16 mouse cellular contexts compared by ENCODE assay signal in the genomic region with DNA sequence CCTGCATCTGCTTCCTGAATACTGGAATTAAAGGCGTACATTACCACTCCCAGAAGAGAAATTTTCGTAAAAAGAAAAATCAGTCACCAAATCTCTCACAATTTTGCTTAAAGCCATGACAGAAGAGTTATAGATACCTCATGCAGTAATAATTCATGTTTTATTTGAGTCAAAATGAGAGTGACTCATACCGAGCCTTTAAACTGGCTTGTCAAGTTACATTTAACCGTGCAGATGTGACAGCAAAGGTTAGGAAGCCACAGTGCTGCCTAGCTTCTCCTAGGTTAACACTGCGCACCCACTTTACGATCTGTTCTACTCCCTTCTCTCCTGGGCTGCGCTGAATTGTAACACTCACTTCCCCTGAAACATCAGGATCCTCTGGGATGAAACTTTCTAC.
"Had no signal": no experiment of that assay in that cellular context is flagged by ENCODE, and none has a peak within 500 bp of the region (broad histone marks: within the 10 kb centered on the region; RNA-seq: fewer than 3 reads in every experiment).

No protein-coding gene starts in this region.

- H3K27me3 ChIP-seq: kidney, embryonic 15.5 days; limb, embryonic 15.5 days; liver, embryonic 13.5 days; lung, embryonic 15.5 days; megakaryocyte, embryonic 14.5 days; midbrain, embryonic 15.5 days; neural tube, embryonic 12.5 days had no signal

- H3K4me1 ChIP-seq: liver, embryonic 13.5 days; lung, embryonic 15.5 days; midbrain, embryonic 15.5 days; neural tube, embryonic 12.5 days had no signal

- H3K27ac ChIP-seq: kidney, embryonic 15.5 days; limb, embryonic 15.5 days; liver, embryonic 13.5 days; lung, embryonic 15.5 days; macrophage; midbrain, embryonic 15.5 days; neural tube, embryonic 12.5 days had no signal

- DNase-seq: kidney, postnatal 14 days; layer of hippocampus, adult 9-11 months; layer of hippocampus, postnatal 36 days; liver, embryonic 13.5 days; liver, postnatal 0 days; lung, postnatal 14 days; right cerebral cortex, postnatal 14 days; thymus, postnatal 4 days had no signal

- H3K4me2 ChIP-seq: kidney, embryonic 15.5 days; limb, embryonic 15.5 days; liver, embryonic 13.5 days; lung, embryonic 15.5 days; midbrain, embryonic 11.5 days; midbrain, embryonic 15.5 days; neural tube, embryonic 12.5 days had no signal

- H3K9me3 ChIP-seq: kidney, embryonic 15.5 days; limb, embryonic 15.5 days; liver, embryonic 13.5 days; lung, embryonic 15.5 days; megakaryocyte, embryonic 14.5 days; midbrain, embryonic 15.5 days; neural tube, embryonic 12.5 days had no signal

- H3K36me3 ChIP-seq: kidney, embryonic 15.5 days; limb, embryonic 15.5 days; liver, embryonic 13.5 days; lung, embryonic 15.5 days; midbrain, embryonic 15.5 days; neural tube, embryonic 12.5 days had no signal

- H3K9ac ChIP-seq: kidney, embryonic 15.5 days; limb, embryonic 15.5 days; liver, embryonic 13.5 days; liver, postnatal 0 days; lung, embryonic 15.5 days; midbrain, embryonic 15.5 days; neural tube, embryonic 12.5 days had no signal

- ATAC-seq: liver, postnatal 0 days; midbrain, embryonic 15.5 days had no signal

- H3K4me3 ChIP-seq: kidney, embryonic 15.5 days; limb, embryonic 15.5 days; liver, embryonic 13.5 days; lung, embryonic 15.5 days; megakaryocyte, embryonic 14.5 days; midbrain, embryonic 15.5 days; neural tube, embryonic 12.5 days had no signal
